Mouse (Mus musculus) myocyte (in vitro differentiated cells): Measurements from ENCODE around the gene Myo10. TPM values are rescaled to one million over a fixed set of nuclear protein-coding genes. Genes with fewer than 3 reads are reported as not detected.

Source experiments
- H3K27me3 ChIP-seq: one replicate; pipeline ENCODE4 v1.6.1; 2011; ENCODE audit not compliant: control insufficient read depth, insufficient read depth, insufficient read length
- H3K36me3 ChIP-seq: one replicate; pipeline ENCODE4 v1.6.1; 2011; ENCODE audit not compliant: control insufficient read depth, insufficient read depth
- H3K4me2 ChIP-seq: one replicate; pipeline ENCODE4 v1.6.1; 2011; ENCODE audit warnings: low read depth, control low read depth
- H3K4me3 ChIP-seq: one replicate; pipeline ENCODE4 v1.5.1; 2011; ENCODE audit warnings: mild to moderate bottlenecking, control low read depth, moderate library complexity
- H3K79me2 ChIP-seq: one replicate; pipeline ENCODE4 v1.6.1; 2011; ENCODE audit not compliant: control insufficient read depth, insufficient read depth
- H3ac ChIP-seq: one replicate; pipeline ENCODE4 v1.6.1; 2011; ENCODE audit not compliant: control insufficient read depth, insufficient read length
- CEBPB ChIP-seq: IDR thresholded peaks from 2 replicates; pipeline ENCODE4 v1.6.1; 2011; ENCODE audit warnings: mild to moderate bottlenecking, moderate library complexity; ENCODE audit not compliant: poor library complexity, insufficient read depth, severe bottlenecking
- E2F4 ChIP-seq: IDR thresholded peaks from one replicate; pipeline ENCODE4 v1.6.1; 2011; ENCODE audit warnings: mild to moderate bottlenecking, control low read depth, moderate library complexity; ENCODE audit not compliant: insufficient read depth
- MAX ChIP-seq: IDR thresholded peaks from one replicate; pipeline ENCODE4 v1.6.1; 2011; ENCODE audit warnings: low read depth, mild to moderate bottlenecking, control low read depth
- MYOD1 ChIP-seq, 3 experiments: IDR thresholded peaks; one replicate each; pipeline ENCODE4 v1.6.1; 2011; ENCODE audit warnings: control low read depth in 2 of 3, low read depth in 2 of 3, mild to moderate bottlenecking in 2 of 3, moderate library complexity in 1 of 3; ENCODE audit not compliant: insufficient read length in 2 of 3, control insufficient read depth in 1 of 3
- MYOG ChIP-seq, 3 experiments: IDR thresholded peaks; one replicate each; pipeline ENCODE4 v1.6.1; 2011; ENCODE audit warnings: control low read depth in 2 of 3, low read depth in 2 of 3, mild to moderate bottlenecking in 2 of 3; ENCODE audit not compliant: insufficient read length in 2 of 3, control insufficient read depth in 1 of 3, insufficient read depth in 1 of 3
- POLR2A ChIP-seq: IDR thresholded peaks from one replicate; pipeline ENCODE4 v1.6.1; 2011; ENCODE audit warnings: low read depth, mild to moderate bottlenecking, control low read depth, moderate library complexity; ENCODE audit not compliant: insufficient read length
- POLR2AphosphoS2 ChIP-seq: IDR thresholded peaks from one replicate; pipeline ENCODE4 v1.6.1; 2011; ENCODE audit warnings: low read depth, control low read depth; ENCODE audit not compliant: insufficient read length
- REST ChIP-seq: IDR thresholded peaks from one replicate; pipeline ENCODE4 v1.6.1; 2011; ENCODE audit warnings: mild to moderate bottlenecking, control low read depth, moderate library complexity; ENCODE audit not compliant: insufficient read depth, insufficient read length
- SRF ChIP-seq: IDR thresholded peaks from one replicate; pipeline ENCODE4 v1.6.1; 2011; ENCODE audit warnings: low read depth; ENCODE audit not compliant: control insufficient read depth, insufficient read length
- TCF12 ChIP-seq: IDR thresholded peaks from one replicate; pipeline ENCODE4 v1.6.1; 2011; ENCODE audit warnings: mild to moderate bottlenecking, control low read depth; ENCODE audit not compliant: poor library complexity, insufficient read depth, severe bottlenecking
- TCF3 ChIP-seq: IDR thresholded peaks from one replicate; pipeline ENCODE4 v1.6.1; 2011; ENCODE audit warnings: low read depth, control low read depth; ENCODE audit not compliant: insufficient read length
- USF1 ChIP-seq: IDR thresholded peaks from one replicate; pipeline ENCODE4 v1.6.1; 2011; ENCODE audit warnings: low read depth, mild to moderate bottlenecking, control low read depth, moderate library complexity
- polyA plus RNA-seq: library from polyadenylated mRNA; unstranded; fragments of >200 nt; fragmentation: generic; extraction: Trizol; gene quantifications from one replicate; pipeline ENCODE4 v1.2.1, GENCODE M21; 2012; ENCODE audit warnings: missing spikeins

The Myo10 gene
- polyA plus RNA-seq, 1 experiment, result 71.4 TPM

GRCm38 (mm10) chr15:25752597-25752996 lies 130.3 kb downstream of the Myo10 start:
- no peaks in the 10 kb centered on the region for H3K27me3 ChIP-seq
- H3K79me2 ChIP-seq, result peaks cover 9% of the 10 kb centered on the region
- H3K4me3 ChIP-seq, result no peak overlapping the region
- TF ChIP-seq CEBPB (no peak), POLR2AphosphoS2 (no peak), SRF (no peak), TCF3 (no peak), USF1 (no peak), TCF12 (no peak), REST (no peak), MYOG (IDR thresholded peaks at IDR 0.05; ENCODE audit: control insufficient read depth in 1 of 3, insufficient read depth in 1 of 3, insufficient read length in 2 of 3, low read depth in 2 of 3) (no peak), POLR2A (no peak), E2F4 (no peak), MYOD1 (IDR thresholded peaks at IDR 0.05; ENCODE audit: control insufficient read depth in 1 of 3, insufficient read length in 2 of 3, low read depth in 2 of 3) (no peak), MAX (no peak)
- H3K4me2 ChIP-seq, result no peak overlapping the region
- H3ac ChIP-seq, result no peak overlapping the region
- H3K36me3 ChIP-seq, result peaks cover 44% of the 10 kb centered on the region

GRCm38 (mm10) chr15:25753003-25753402 lies 130.7 kb downstream of the Myo10 start:
- no peaks in the 10 kb centered on the region for H3K27me3 ChIP-seq
- H3K4me2 ChIP-seq, result no peak overlapping the region
- peaks cover 9% of the 10 kb centered on the region for H3K79me2 ChIP-seq
- H3ac ChIP-seq, result no peak overlapping the region
- no peak for TF ChIP-seq MYOD1 (IDR thresholded peaks at IDR 0.05; ENCODE audit: control insufficient read depth in 1 of 3, insufficient read length in 2 of 3, low read depth in 2 of 3)
- no peak for TF ChIP-seq POLR2A
- TF ChIP-seq TCF12, result no peak
- peaks cover 45% of the 10 kb centered on the region for H3K36me3 ChIP-seq
- H3K4me3 ChIP-seq, result no peak overlapping the region

DNA sequence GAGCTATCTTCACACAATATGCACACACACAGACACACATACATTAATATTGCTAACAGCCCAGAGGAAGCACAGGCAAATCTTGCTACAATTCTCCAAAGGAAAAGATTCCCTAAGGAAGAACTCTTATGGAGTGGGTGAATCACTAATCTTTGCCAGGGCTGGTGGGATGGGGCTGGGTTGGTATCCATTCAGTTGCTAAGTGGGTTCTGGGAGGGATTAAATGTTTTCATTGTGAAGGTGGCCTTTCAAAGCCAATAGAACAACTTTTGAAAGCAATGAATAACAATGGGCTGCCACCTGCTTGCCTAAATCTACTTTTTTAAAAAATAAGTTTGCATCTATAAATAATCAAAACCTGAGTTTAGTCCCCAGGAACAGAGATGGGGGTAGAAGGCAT lies 131.6 kb downstream of the Myo10 start:
- TF ChIP-seq POLR2A (no peak), USF1 (no peak), MAX (no peak), REST (no peak), POLR2AphosphoS2 (no peak), MYOG (IDR thresholded peaks at IDR 0.05; ENCODE audit: control insufficient read depth in 1 of 3, insufficient read depth in 1 of 3, insufficient read length in 2 of 3, low read depth in 2 of 3) (no peak), E2F4 (no peak), MYOD1 (IDR thresholded peaks at IDR 0.05; ENCODE audit: control insufficient read depth in 1 of 3, insufficient read length in 2 of 3, low read depth in 2 of 3) (no peak), CEBPB (no peak), SRF (no peak), TCF3 (no peak), TCF12 (no peak)
- no peak overlapping the region for H3ac ChIP-seq
- H3K4me2 ChIP-seq, result no peak overlapping the region
- no peaks in the 10 kb centered on the region for H3K27me3 ChIP-seq
- peaks cover 9% of the 10 kb centered on the region for H3K79me2 ChIP-seq
- H3K36me3 ChIP-seq, result peaks cover 49% of the 10 kb centered on the region
- no peak overlapping the region for H3K4me3 ChIP-seq

DNA sequence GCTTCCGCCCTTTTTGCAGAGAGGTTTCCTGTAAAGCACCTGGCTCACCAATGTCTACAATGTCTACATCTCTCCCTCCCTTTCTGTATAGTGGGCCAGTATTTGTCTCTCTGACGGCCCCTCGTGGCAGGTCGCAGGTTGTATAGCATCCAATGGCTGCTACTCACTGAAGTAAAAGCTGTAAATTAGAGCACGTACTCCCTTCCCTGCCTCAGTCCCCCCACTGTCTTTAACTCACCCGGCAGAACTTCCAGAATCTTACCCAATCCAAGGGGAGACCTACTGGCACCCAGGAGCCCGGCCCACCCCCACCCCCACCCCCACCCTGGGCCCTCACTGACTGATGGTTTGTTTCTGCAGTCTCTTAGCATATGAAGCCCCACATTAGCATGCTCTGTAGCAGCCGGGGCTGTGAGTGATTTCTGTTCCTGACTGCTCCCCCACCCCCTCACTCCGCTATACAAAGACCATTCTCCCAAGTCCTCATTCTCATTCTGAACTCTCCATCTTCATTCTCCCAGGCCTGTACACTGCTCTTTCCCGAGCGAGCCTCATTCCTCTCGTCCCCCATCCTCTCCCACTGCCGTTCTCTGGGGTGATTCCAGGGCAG lies 132.1 kb downstream of the Myo10 start:
- TF ChIP-seq USF1, result no peak
- no peak for TF ChIP-seq MYOD1 (IDR thresholded peaks at IDR 0.05; ENCODE audit: control insufficient read depth in 1 of 3, insufficient read length in 2 of 3, low read depth in 2 of 3)
- no peak for TF ChIP-seq POLR2A
- no peak for TF ChIP-seq SRF
- no peak for TF ChIP-seq E2F4
- Histone ChIP-seq H3K79me2 (peaks cover 9% of the 10 kb centered on the region), H3K27me3 (no peaks in the 10 kb centered on the region), H3K4me3 (no peak overlapping the region), H3K36me3 (peaks cover 49% of the 10 kb centered on the region), H3K4me2 (no peak overlapping the region), H3ac (no peak overlapping the region)

DNA sequence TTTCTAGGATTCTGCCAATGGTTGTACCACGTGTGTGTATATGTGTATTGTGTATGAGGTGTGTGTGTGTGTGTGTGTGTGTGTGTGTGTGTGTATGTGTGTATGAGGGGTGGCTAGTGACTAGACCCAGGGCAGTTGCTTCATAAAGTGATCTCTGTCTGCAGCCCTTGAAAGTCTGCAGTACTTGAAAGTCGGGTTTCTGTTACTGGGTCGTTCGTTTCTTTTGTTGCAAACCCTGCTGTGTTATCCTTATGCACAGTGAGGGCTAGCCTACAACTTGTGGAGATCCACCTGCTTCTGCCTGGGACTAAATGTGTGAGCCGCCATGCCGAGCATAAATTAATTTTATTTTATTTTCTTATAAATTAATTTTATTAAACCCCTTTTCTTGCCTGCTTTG lies 133.2 kb downstream of the Myo10 start:
- TF ChIP-seq POLR2AphosphoS2 (no peak), POLR2A (no peak), MYOG (IDR thresholded peaks at IDR 0.05; ENCODE audit: control insufficient read depth in 1 of 3, insufficient read depth in 1 of 3, insufficient read length in 2 of 3, low read depth in 2 of 3) (no peak), TCF12 (no peak), E2F4 (no peak), MAX (no peak), SRF (no peak), TCF3 (no peak), REST (no peak), USF1 (no peak), CEBPB (no peak), MYOD1 (IDR thresholded peaks at IDR 0.05; ENCODE audit: control insufficient read depth in 1 of 3, insufficient read length in 2 of 3, low read depth in 2 of 3) (no peak)
- peaks cover 45% of the 10 kb centered on the region for H3K36me3 ChIP-seq
- no peak overlapping the region for H3K4me2 ChIP-seq
- no peaks in the 10 kb centered on the region for H3K27me3 ChIP-seq
- no peak overlapping the region for H3K4me3 ChIP-seq
- peaks cover 9% of the 10 kb centered on the region for H3K79me2 ChIP-seq
- H3ac ChIP-seq, result no peak overlapping the region
